Mouse (Mus musculus) splenic B cell, adult 2 months (primary cell): Measurements from ENCODE around the gene Mapk13.
"Not testable (repeated sequence)": the region's sequence is repeated elsewhere in the genome, so short reads cannot be mapped to it uniquely, and the experiment has no call there.

Experiments used
- DNase-seq: peaks from one replicate; pipeline ENCODE4 v3.0.0-alpha.2; 2011; ENCODE audit warnings: low read depth, low spot score
- H3K27me3 ChIP-seq: 2 replicates; pipeline ENCODE4 v1.6.1; 2012; ENCODE audit warnings: mild to moderate bottlenecking, low read length, moderate library complexity, mixed read lengths; ENCODE audit not compliant: control insufficient read depth, poor library complexity, insufficient read depth, severe bottlenecking
- H3K36me3 ChIP-seq: 2 replicates; pipeline ENCODE4 v1.6.1; 2012; ENCODE audit warnings: mild to moderate bottlenecking, low read length, moderate library complexity, mixed read lengths; ENCODE audit not compliant: control insufficient read depth, poor library complexity, insufficient read depth, severe bottlenecking

Gene Mapk13

DNA sequence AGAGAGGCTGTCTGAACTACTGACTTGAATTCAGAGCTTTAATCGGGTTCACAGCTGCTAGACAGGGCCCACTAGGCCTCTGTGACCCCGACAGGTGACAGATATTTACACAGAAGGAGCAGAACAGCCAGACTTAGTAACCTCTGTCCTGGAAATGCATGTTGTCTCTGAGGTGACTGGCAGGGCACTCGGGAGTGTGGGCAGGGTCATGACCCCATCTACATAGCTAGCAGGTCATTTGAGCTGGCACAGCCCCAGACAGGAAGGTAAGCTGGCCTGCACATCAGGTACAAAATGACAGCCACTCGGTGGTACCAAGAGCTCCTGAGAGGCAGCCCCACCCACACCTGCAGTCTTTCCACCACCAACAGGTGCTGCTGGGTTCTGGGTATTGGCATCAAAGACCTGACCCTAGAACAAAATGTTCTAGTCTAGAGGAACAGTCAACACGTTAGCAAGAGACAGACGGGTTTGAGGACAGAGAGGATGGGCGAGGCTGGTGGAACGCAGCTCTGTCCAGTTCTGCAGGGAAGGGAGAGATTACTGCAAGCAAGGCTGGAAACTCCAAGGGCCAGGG lies 8.3 kb upstream of the Mapk13 start:
- no peak for DNase-seq
- Histone ChIP-seq H3K36me3 (no peaks in the 10 kb centered on the region), H3K27me3 (no peaks in the 10 kb centered on the region)

DNA sequence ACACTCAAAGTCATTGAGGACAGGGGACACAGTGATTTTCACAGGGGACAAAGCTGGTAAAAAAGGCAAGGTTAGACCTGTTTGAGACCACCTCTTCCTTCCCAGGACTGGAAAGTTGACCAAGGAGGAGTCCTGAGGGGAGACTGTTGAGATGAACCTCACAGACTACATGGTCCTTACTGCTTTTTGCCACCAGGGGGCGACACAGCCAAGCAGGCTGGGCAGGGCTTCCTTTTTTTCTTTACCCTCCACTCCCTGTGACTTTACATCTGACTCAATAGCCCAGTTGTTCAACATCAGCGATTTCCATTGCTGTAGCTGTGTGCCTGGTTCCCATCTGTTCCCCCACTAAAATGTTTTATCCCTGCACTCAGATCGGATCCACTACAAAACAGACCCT lies 7.2 kb upstream of the Mapk13 start:
- no peaks in the 10 kb centered on the region for H3K27me3 ChIP-seq
- H3K36me3 ChIP-seq, result no peaks in the 10 kb centered on the region
- DNase-seq, result peak; percentile 82

DNA sequence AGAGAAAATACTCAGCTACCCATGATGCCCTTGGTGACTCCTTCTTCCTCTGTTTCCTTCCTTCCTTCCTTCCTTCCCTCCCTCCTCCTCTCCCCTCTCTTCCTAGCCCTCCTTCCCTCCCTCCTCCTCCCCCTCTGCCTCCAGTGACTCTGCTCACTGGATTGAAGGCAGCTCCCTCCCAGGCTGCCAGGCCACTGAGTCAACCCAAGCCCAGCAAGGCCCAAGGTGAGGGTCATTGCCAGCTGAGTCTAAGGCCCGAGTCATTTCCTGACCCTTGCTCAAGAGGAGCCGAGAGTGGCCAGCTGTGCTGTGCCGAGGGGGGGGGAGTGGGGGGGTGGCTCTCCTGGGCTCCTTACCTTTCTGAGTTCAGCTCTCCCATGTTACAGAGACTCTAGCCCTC lies 2.9 kb upstream of the Mapk13 start:
- Histone ChIP-seq H3K27me3 (no peaks in the 10 kb centered on the region), H3K36me3 (no peaks in the 10 kb centered on the region)
- DNase-seq, result no peak

DNA sequence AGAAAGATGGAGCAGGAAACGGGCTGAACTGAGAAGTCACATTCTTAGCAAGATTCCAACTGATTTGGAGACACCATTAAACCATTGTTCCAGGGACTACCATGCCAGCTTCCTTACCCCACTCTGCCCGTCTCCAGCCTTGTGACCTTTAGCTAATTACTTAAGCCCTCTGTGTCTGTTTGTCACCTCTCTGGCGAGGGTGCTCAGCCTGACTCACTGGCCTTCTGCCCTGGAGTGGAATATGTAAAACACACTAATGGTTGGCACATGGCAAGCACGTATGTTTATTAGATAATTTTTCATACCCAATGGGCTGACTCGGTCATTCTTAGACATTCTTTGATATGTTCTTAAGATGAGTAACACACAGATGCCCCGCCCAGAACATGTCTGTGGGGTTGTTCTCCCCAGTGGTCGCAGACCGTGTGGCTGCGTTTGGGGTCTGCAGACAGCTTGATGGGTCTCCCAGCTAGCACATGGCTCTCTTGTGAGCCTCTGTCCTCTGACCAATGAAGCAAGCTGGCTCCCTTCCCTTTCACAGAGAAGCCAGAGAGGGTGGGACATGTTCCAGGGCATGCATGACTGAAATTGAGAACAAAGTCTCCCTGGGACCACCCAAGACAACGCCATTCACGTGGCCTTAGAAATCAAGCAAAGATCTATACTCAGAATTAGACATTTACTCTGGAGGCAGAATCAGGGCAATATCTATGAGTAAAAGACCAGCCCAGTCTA lies 2.1 kb upstream of the Mapk13 start:
- Histone ChIP-seq H3K36me3 (no peaks in the 10 kb centered on the region), H3K27me3 (no peaks in the 10 kb centered on the region)
- DNase-seq, result no peak

DNA sequence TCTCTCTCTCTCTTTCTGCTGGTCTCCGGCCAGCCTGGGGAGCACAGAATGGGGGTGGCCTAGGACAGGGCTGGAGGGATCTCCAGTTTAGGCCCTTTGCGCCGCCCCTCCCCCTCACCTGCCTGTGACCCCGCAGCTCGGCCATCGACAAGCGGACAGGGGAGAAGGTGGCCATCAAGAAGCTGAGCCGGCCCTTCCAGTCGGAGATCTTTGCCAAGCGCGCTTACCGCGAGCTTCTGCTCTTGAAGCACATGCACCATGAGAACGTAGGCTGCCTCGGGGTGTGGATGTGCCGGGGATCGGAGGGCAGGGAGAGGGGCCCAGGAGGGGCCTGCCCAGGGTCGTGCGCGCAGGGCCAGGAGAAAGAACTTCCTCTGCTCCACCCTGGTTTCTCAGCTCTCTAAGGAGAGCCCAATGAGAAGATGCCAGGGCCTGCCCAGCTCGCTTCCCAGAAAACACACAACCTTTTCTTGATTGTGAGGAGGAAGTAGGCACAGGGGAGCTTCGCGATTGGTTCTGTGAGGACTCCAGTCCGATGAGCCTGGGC lies 851 bp downstream of the Mapk13 start:
- H3K27me3 ChIP-seq, result no peaks in the 10 kb centered on the region
- DNase-seq, result no peak
- no peaks in the 10 kb centered on the region for H3K36me3 ChIP-seq

DNA sequence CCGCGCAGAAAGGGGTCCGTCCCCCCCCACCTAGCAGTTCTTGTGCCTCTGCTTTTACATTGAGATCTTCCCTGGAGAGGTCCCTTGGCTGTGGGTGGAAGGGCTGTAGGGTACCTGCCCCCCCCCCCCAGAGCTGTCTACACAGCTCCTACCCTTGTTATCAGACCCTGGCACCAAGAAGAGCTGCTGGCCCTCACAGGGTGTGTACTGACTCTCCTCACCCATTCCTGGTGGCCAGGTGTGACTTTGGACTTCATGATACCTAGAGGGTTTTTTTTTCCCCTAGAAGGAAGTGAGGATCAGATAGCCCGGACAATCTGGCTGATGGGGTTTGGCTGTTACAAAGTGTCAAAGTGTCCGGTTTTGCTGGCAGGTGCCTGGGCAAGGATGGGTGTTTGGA lies 2.2 kb downstream of the Mapk13 start:
- no peak for DNase-seq
- H3K36me3 ChIP-seq, result no peaks in the 10 kb centered on the region
- H3K27me3 ChIP-seq, result no peaks in the 10 kb centered on the region

DNA sequence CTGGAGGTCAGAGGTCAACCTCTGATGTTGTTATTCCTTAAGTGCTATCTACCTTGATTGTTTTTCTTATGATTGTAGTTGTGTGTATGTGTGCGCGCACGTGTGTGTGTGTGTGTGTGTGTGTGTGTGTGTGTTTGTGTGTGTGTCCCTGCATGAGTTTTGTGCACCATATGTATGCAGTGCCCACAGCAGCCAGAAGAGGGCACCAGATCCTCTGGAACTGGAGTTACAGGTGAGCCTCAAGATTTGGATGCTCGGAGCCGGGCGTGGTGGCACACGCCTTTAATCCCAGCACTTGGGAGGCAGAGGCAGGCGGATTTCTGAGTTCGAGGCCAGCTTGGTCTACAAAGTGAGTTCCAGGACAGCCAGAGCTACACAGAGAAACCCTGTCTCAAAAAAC lies 5.2 kb downstream of the Mapk13 start:
- peak; percentile 17 for DNase-seq
- H3K27me3 ChIP-seq, H3K36me3 ChIP-seq: not testable (repeated sequence)

DNA sequence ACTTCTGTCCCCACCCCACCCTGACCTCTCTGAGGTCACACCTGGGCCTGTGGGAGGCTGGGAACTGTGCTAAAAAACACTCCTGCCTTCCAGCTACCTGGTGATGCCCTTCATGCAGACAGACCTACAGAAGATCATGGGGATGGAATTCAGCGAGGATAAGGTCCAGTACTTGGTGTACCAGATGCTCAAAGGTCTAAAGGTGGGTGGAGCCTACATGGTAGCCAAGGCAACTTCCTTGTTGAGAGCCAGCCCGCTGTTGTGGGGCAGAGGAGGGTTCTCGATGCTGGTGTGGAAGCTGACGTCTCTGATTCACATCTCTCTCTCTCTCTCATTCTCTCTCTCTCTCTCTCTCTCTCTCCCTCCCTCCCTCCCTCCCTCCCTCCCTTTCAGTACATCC lies 6.1 kb downstream of the Mapk13 start:
- H3K36me3 ChIP-seq, result no peaks in the 10 kb centered on the region
- DNase-seq, result no peak
- H3K27me3 ChIP-seq, result no peaks in the 10 kb centered on the region

DNA sequence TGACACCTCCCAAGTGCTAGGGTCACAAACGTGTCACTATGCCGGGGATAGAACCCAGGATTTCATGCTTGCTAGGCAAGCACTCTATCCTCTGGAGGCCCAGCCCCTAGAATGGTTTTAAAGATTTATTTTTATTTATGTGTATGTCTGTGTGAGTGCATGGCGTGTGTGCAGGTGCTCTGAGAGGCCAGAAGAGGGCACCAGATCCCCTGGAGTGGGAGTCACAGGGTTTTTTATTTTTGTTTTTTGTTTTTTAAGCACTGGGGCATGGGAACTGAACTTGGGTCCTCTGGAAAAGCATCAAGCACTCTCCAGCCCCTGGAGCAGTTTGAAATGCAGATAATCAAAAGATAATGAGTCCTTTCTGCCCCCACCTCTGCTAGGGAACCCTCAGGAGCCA lies 7.7 kb downstream of the Mapk13 start:
- Histone ChIP-seq H3K27me3 (no peaks in the 10 kb centered on the region), H3K36me3 (no peaks in the 10 kb centered on the region)
- no peak for DNase-seq

DNA sequence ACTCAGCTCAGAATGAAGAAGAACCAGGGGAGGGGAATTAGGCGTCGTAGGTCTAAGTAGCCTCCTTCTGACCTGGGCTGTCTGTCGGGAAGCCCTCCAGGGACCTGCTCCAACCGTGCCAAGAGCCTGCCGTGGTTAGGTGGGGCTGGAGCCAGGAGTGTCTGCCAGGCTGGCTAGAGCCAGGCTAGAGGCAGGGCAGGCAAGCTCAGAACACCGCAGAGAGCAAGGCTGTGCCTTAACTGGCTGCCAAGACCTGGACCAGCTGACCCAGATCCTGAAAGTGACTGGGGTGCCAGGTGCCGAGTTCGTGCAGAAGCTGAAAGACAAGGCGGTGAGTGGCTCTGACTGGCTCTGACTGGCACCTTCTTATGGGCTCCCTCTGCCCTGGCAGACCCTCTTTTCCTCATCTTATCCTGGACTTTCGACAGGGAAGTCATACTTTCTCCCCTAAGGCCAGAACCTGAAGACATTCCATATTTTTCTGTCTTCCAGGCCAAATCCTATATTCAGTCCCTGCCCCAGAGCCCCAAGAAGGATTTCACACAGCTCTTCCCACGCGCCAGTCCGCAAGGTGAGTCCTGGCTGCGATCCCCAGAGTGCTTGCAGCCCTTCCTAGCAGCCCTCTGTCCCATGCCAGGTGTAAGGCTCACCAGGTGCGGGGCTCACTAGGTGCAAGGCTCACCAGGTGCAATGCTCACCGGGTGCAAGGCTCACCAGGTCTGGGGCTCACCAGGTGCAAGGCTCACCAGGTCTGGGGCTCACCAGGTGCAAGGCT lies 8.3 kb downstream of the Mapk13 start:
- Histone ChIP-seq H3K27me3 (no peaks in the 10 kb centered on the region), H3K36me3 (no peaks in the 10 kb centered on the region)
- no peak for DNase-seq

DNA sequence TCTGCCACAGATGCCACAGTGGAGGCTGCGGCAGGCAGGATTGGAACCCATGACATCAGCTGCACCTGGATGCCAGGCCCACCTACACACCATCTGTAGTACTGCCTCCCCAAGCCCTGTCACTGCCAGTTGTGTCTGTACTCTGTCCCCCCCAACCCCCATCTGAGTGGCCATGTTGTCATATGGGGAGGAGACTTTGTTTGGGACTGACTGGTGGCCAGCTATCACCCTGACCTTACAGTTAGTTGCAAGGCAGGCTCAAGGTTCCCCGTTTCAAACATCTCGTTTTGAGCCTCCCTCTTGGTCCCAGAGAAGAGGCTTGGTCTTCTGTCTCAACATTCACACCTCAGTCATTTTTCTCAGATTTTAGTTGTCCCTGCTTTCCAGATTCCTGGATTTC lies 10.6 kb downstream of the Mapk13 start:
- no peak for DNase-seq
- Histone ChIP-seq H3K36me3 (no peaks in the 10 kb centered on the region), H3K27me3 (no peaks in the 10 kb centered on the region)

DNA sequence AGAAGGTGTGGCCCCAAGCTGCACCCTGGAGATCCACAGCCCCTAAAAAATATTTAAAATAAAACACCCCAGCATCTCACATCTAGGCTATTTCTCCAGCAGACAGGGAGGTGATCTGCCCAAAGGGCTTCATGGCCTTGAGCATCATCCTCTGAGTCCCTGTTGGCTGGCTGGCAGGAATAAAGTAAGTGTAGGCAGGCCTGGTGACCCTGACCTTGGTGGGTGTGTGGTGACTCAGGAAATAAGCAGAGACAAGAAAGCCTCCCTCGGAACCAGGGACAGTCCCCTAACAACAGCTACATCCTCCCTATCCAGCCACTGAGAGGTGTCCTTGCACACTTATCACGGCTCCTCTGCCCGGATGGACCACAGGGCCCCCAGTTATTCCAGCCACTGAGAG lies 11.7 kb downstream of the Mapk13 start:
- Histone ChIP-seq H3K27me3 (no peaks in the 10 kb centered on the region), H3K36me3 (no peaks in the 10 kb centered on the region)
- DNase-seq, result no peak

DNA sequence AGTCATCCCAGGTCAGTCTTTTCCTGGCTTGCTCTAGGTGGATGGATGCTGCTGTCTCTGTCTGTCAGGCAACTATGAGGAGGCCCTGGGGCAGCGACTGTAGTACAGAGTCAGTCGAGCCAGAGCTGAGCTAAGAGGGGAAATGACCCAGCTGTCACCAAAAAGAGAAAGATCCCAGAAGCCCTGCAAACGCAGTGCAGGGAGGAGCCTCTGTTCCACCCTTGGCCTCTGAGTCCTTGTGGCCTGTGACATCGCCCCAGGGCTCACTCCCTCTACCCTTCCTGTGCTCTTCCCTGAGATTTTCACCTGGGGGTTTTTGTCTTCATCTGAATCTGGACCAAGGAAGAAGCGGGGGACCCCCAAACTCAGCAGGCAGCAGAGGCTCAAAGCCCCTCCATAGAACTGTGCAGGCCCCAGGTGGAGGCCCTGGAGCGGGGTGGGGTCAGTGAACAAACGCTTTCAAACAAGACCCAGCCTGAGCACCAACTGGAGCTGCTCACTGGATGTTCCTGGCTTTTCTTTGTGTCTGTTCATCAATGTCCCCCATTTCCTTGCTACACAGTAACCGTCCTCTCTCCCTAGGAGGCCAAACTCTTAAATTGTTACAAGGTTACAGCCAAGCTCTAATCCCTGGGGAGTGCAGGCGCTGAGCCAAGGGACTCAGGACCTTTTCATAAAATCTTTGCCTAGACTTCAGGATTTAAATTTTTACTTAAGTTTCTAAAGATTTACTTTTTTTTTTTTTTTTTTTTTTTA lies 12.4 kb downstream of the Mapk13 start:
- Histone ChIP-seq H3K36me3 (no peaks in the 10 kb centered on the region), H3K27me3 (no peaks in the 10 kb centered on the region)
- DNase-seq, result no peak

DNA sequence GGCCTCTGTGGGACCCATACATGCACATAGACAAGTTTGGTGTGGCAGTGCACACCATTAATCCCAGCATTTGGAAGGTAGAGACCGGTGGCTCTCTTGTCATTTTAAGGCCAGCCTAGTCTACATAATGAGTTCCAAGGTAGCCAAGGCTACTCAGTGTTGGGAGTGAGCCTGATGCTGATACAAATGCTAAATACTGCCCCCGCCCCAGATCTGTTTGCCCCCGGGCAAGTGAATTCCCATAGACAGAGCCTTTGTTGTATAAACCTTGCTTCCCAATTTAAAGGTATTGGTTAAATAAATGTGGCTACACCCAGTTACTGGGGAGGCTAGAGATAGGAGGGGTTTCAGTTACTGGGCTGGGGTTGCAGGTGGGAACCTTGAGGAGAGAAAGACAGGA lies 15.9 kb downstream of the Mapk13 start:
- Histone ChIP-seq H3K36me3 (no peaks in the 10 kb centered on the region), H3K27me3 (no peaks in the 10 kb centered on the region)
- no peak for DNase-seq

DNA sequence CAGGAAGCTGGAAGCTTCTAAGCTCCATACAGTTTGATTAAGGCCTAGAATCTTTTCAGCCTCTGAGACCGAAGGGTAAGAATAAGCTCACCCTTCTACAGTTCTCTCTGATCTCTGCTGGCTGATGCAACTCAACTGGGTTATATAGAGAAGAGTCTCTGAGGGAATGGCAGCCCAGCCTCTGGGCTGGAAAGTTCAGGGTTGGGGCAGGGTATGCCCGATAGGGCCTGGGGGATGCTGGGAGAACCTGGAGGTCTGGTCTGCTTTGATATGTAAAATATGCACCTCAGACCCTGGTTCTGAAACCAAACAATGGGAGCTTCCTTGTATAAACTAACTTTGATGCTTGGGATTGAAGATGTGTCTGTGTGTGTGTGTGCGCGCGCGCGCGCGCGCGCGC lies 18.4 kb downstream of the Mapk13 start:
- no peak for DNase-seq
- no peaks in the 10 kb centered on the region for H3K27me3 ChIP-seq
- H3K36me3 ChIP-seq, result no peaks in the 10 kb centered on the region
